Mouse (Mus musculus) spleen, adult 2 months (tissue): ENCODE measurements around the gene Hus1. TPM values are rescaled to one million over a fixed set of nuclear protein-coding genes. Genes with fewer than 3 reads are reported as not detected.
A peak's percentile ranks its signal among the peaks of the same experiment; 100 is the strongest.

Experiments used
- DNase-seq, 2 experiments: peaks; one replicate each; pipeline versions ENCODE4 v3.0.0 to v3.0.0-alpha.2; 2012 to 2021; ENCODE audit warnings: low spot score in 2 of 2, low read depth in 1 of 2
- H3K27ac ChIP-seq: fragments of 200-500 bp; 2 replicates; pipeline ENCODE4 v1.5.1; 2012; ENCODE audit warnings: low read length, inconsistent platforms; ENCODE audit not compliant: insufficient read depth
- H3K27me3 ChIP-seq: fragments of 200-500 bp; 2 replicates; pipeline ENCODE4 v1.6.1; 2012; ENCODE audit warnings: mild to moderate bottlenecking, moderate library complexity, low read length, inconsistent platforms; ENCODE audit not compliant: control insufficient read depth, insufficient read depth
- H3K36me3 ChIP-seq: fragments of 200-500 bp; 2 replicates; pipeline ENCODE4 v1.6.1; 2012; ENCODE audit warnings: mild to moderate bottlenecking, low read length, inconsistent platforms; ENCODE audit not compliant: control insufficient read depth, insufficient read depth
- H3K4me1 ChIP-seq: fragments of 200-500 bp; 2 replicates; pipeline ENCODE4 v1.6.1; 2011; ENCODE audit warnings: inconsistent platforms; ENCODE audit not compliant: control insufficient read depth, insufficient read depth, insufficient read length
- H3K4me3 ChIP-seq: fragments of 200-500 bp; 2 replicates; pipeline ENCODE4 v1.5.1; 2011; ENCODE audit warnings: mild to moderate bottlenecking, inconsistent platforms; ENCODE audit not compliant: insufficient read depth, insufficient read length; ENCODE audit errors: extremely low read depth
- CTCF ChIP-seq: fragments of 200-500 bp; IDR thresholded peaks from 2 replicates; pipeline ENCODE4 v1.5.1; 2011; ENCODE audit warnings: mild to moderate bottlenecking, inconsistent platforms; ENCODE audit not compliant: insufficient read depth, insufficient read length, insufficient replicate concordance; ENCODE audit errors: extremely low read depth
- POLR2A ChIP-seq: fragments of 200-500 bp; IDR thresholded peaks from 2 replicates; pipeline ENCODE4 v1.6.1; 2011; ENCODE audit warnings: low read depth, low read length, inconsistent platforms
- WGBS: fragments of 180-500 bp; shearing (Covaris S2); methylation state at CpG from one replicate; pipeline ENCODE4 v1.1.7; 2018; 5-methylcytosine and 5-hydroxymethylcytosine counted together
- polyA plus RNA-seq: library from polyadenylated mRNA; depleted of rRNA; stranded (reverse); fragments of >200 nt; gene quantifications from 2 replicates; pipeline ENCODE4 v1.2.3, GENCODE M21; 2012

Gene Hus1
- polyA plus RNA-seq, 1 experiment, result 6.1 TPM

DNA sequence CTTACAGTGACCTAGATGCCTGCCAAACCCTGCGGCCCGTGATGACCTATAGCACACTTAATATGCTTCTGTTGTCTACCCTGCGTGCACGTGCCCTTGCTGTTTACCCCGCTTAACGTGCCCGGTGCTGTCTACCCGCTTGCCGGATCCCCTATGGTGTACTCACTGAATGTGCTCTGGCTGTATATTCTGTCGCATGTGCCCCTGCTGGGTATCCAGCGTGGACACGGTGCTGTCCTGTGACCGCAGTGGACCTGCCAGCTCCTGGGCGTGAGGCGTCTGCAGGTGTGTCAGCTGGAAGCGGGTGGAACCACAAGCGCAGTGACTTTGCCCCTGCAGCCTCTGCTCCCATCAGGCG lies 37.7 kb upstream of the Hus1 start, which contains the start of gene Sun3:
Gene Sun3, minus strand, starts transcription at position 289 of the 358 bp plus-strand sequence.
- no peaks in the 10 kb centered on the region for H3K27me3 ChIP-seq
- H3K27ac ChIP-seq, result no peak within 1 kb of the TSS
- H3K36me3 ChIP-seq, result no peaks in the 10 kb centered on the region
- TF ChIP-seq POLR2A (no peak), CTCF (no peak)
- H3K4me1 ChIP-seq, result no peaks in the 10 kb centered on the region
- no peak for DNase-seq
- H3K4me3 ChIP-seq, result peak within 1 kb of the TSS; percentile 33
- 3% methylated on average over 18 of the region's 18 CpGs for WGBS

GRCm38 (mm10) chr11:9048011-9048702 lies 37.2 kb upstream of the Hus1 start, which contains the start of gene Gm11992:
Gm11992 (plus strand) TSS chr11:9048594.
- Histone ChIP-seq H3K27ac (no peak within 1 kb of the TSS), H3K4me1 (no peaks in the 10 kb centered on the region), H3K4me3 (peak within 1 kb of the TSS; percentile 33), H3K27me3 (no peaks in the 10 kb centered on the region), H3K36me3 (no peaks in the 10 kb centered on the region)
- WGBS, result 7% methylated on average over 21 of the region's 21 CpGs
- DNase-seq, result peak in 1 of 2 experiments; percentile 21
- TF ChIP-seq CTCF (no peak), POLR2A (no peak)

DNA sequence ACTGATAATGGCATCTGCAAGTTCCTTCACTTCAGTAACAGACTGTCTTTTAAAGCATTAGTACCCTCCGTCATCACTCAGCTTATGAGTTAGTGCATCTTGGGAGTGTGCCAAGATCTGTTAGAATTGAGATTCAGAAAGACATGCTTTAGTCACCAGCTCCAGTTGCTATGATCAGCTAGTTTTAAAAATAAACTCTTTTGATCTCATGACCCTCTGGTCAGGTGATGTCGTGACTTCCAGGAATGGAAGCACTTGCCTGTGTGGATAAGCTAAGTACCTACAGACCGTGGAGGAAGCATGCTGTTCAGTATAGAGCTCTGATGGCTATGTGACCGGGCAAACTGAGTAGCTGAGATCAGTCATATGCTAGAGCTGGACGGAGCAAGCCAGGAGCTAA lies 36.1 kb upstream of the Hus1 start:
- H3K27me3 ChIP-seq, result no peaks in the 10 kb centered on the region
- no peak for DNase-seq
- H3K4me3 ChIP-seq, result no peak overlapping the region
- no peaks in the 10 kb centered on the region for H3K36me3 ChIP-seq
- 82% methylated on average over 5 of the region's 5 CpGs for WGBS
- H3K4me1 ChIP-seq, result no peaks in the 10 kb centered on the region
- TF ChIP-seq POLR2A (no peak), CTCF (no peak)
- no peak overlapping the region for H3K27ac ChIP-seq

DNA sequence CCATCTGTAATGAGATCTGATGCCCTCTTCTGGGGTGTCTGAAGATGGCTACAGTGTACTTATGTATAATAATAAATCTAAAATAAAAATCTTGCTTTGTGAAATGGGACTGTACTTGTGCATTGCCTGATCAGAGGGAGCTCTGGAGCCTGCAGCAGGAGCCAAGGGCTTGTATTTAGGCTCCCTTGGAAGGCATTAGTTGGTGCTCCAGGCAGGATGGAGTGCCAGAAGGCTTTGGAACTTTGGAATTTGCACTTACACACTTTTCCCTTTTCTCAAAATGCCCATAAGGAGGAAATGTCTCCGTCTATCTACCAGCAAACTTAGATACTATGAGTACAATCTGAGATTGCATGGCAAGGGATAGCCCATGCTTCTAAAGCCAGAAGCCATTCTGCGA lies 35.6 kb upstream of the Hus1 start:
- Histone ChIP-seq H3K27me3 (no peaks in the 10 kb centered on the region), H3K27ac (no peak overlapping the region), H3K4me1 (no peaks in the 10 kb centered on the region), H3K4me3 (no peak overlapping the region), H3K36me3 (no peaks in the 10 kb centered on the region)
- 90% methylated on average over 2 of the region's 2 CpGs for WGBS
- TF ChIP-seq CTCF (no peak), POLR2A (no peak)
- DNase-seq, result no peak

GRCm38 (mm10) chr11:9031530-9031929 lies 20.5 kb upstream of the Hus1 start:
- H3K4me3 ChIP-seq, result no peak overlapping the region
- 56% methylated on average over 2 of the region's 2 CpGs for whole genome bisulfite sequencing
- H3K4me1 ChIP-seq, result no peaks in the 10 kb centered on the region
- DNase-seq, result no peak
- no peaks in the 10 kb centered on the region for H3K36me3 ChIP-seq
- no peak for TF ChIP-seq CTCF
- no peak for TF ChIP-seq POLR2A
- no peaks in the 10 kb centered on the region for H3K27me3 ChIP-seq
- H3K27ac ChIP-seq, result no peak overlapping the region

GRCm38 (mm10) chr11:9025211-9025610 lies 14.2 kb upstream of the Hus1 start:
- DNase-seq, result no peak
- TF ChIP-seq POLR2A, result no peak
- no peak for TF ChIP-seq CTCF
- 81% methylated on average over 3 of the region's 3 CpGs for WGBS
- Histone ChIP-seq H3K4me3 (no peak overlapping the region), H3K27ac (no peak overlapping the region), H3K4me1 (no peaks in the 10 kb centered on the region), H3K27me3 (no peaks in the 10 kb centered on the region), H3K36me3 (no peaks in the 10 kb centered on the region)

GRCm38 (mm10) chr11:9024782-9025181 lies 13.8 kb upstream of the Hus1 start:
- DNase-seq, result no peak
- no peaks in the 10 kb centered on the region for H3K36me3 ChIP-seq
- H3K4me1 ChIP-seq, result no peaks in the 10 kb centered on the region
- no peak overlapping the region for H3K4me3 ChIP-seq
- no peak for TF ChIP-seq POLR2A
- no peak for TF ChIP-seq CTCF
- H3K27ac ChIP-seq, result no peak overlapping the region
- WGBS, result 78% methylated on average over 7 of the region's 7 CpGs
- H3K27me3 ChIP-seq, result no peaks in the 10 kb centered on the region
